Mouse (Mus musculus) MEL (cell line): ENCODE measurements around the gene Smarcc2.

Source experiments
- CTCF ChIP-seq, 3 experiments: IDR thresholded peaks in 2 of 3; conservative IDR thresholded peaks in 1 of 3; 2 replicates each; pipeline ENCODE4 v1.5.1; 2011 to 2012; ENCODE audit warnings: low read length in 3 of 3, low read depth in 2 of 3, mild to moderate bottlenecking in 2 of 3, improper control_type of control experiment in 1 of 3, inconsistent platforms in 1 of 3, mixed read lengths in 1 of 3, moderate library complexity in 1 of 3; ENCODE audit not compliant: control insufficient read depth in 1 of 3, insufficient read depth in 1 of 3, poor library complexity in 1 of 3, severe bottlenecking in 1 of 3
- EP300 ChIP-seq, 2 experiments: IDR thresholded peaks; 2 replicates each; pipeline ENCODE4 v1.6.1; 2011; ENCODE audit warnings: improper control_type of control experiment in 2 of 2, low read length in 2 of 2, low read depth in 1 of 2, mild to moderate bottlenecking in 1 of 2
- MYC ChIP-seq: IDR thresholded peaks from 2 replicates; pipeline ENCODE4 v1.6.1; 2011; ENCODE audit warnings: low read depth, mild to moderate bottlenecking, low read length, improper control_type of control experiment, moderate library complexity
- POLR2A ChIP-seq, 2 experiments: IDR thresholded peaks; 2 replicates each; pipeline ENCODE4 v1.6.1; 2011 to 2012; ENCODE audit warnings: low read length in 2 of 2, mild to moderate bottlenecking in 2 of 2, control low read depth in 1 of 2, improper control_type of control experiment in 1 of 2, low read depth in 1 of 2, moderate library complexity in 1 of 2; ENCODE audit not compliant: control insufficient read depth in 1 of 2, insufficient read depth in 1 of 2, poor library complexity in 1 of 2
- RAD21 ChIP-seq: IDR thresholded peaks from 2 replicates; pipeline ENCODE4 v1.6.1; 2011; ENCODE audit warnings: mild to moderate bottlenecking, low read depth, low read length, improper control_type of control experiment

DNA sequence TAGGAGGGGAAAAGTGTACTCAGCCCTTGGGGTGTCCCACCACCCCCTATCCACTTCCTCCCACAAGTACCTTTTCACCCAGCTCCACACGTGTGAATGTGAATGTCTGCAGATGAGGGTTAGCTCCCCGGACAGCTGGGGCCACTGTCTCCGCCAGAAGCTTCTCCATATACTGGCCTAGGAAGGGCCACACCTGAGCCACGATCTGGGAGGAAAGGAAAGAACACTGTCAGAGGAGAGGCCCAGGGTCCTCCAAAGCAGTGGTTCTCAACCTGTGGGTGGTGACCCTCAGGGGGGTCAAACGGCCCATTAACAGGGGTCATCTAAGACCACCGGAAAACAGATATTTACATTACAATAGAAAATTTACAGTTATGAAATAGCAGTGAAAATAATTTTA is 63.3 kb downstream of the Smarcc2 start:
- no peak for TF ChIP-seq CTCF (IDR thresholded peaks at IDR 0.05 in 2 of 3, conservative IDR thresholded peaks at IDR 0.05 in 1 of 3; ENCODE audit: control insufficient read depth in 1 of 3, insufficient read depth in 1 of 3, low read depth in 2 of 3, low read length in 3 of 3, poor library complexity in 1 of 3, severe bottlenecking in 1 of 3)
- no peak for TF ChIP-seq POLR2A (IDR thresholded peaks at IDR 0.05; ENCODE audit: control insufficient read depth in 1 of 2, insufficient read depth in 1 of 2, low read depth in 1 of 2, low read length in 2 of 2, poor library complexity in 1 of 2)
- TF ChIP-seq MYC = no peak
- TF ChIP-seq EP300 (IDR thresholded peaks at IDR 0.05; ENCODE audit: low read depth in 1 of 2, low read length in 2 of 2) = no peak
- TF ChIP-seq RAD21 = no peak
